Mouse (Mus musculus) liver, embryonic 15.5 days (tissue): Measurements from ENCODE around the gene Ndrg3. TPM values are rescaled to one million over a fixed set of nuclear protein-coding genes. Genes with fewer than 3 reads are reported as not detected.
"Not testable (repeated sequence)": the region's sequence is repeated elsewhere in the genome, so short reads cannot be mapped to it uniquely, and the experiment has no call there.

Experiments
- ATAC-seq: fragments of 200-750 bp; cut with Nextera tagmentation; 2 replicates; pipeline ENCODE4 v1.8.0; 2017; ENCODE audit warnings: moderate number of reproducible peaks, mild to moderate bottlenecking, moderate library complexity; ENCODE audit not compliant: insufficient read depth
- H3K27ac ChIP-seq: fragments of 300-500 bp; sonication (generic); replicated peaks from 2 replicates; pipeline ENCODE4 v1.5.1; 2015; ENCODE audit warnings: mild to moderate bottlenecking, inconsistent platforms
- H3K27me3 ChIP-seq: fragments of 300-500 bp; sonication (generic); 2 replicates; pipeline ENCODE4 v1.6.1; 2015; ENCODE audit warnings: mild to moderate bottlenecking, inconsistent platforms
- H3K36me3 ChIP-seq: fragments of 300-500 bp; sonication (generic); replicated peaks from 2 replicates; pipeline ENCODE4 v1.6.1; 2015; ENCODE audit warnings: moderate library complexity, mild to moderate bottlenecking, inconsistent platforms
- H3K4me1 ChIP-seq: fragments of 300-500 bp; sonication (generic); replicated peaks from 2 replicates; pipeline ENCODE4 v1.6.1; 2015; ENCODE audit warnings: inconsistent platforms
- H3K4me2 ChIP-seq: fragments of 300-500 bp; sonication (generic); 2 replicates; pipeline ENCODE4 v1.6.1; 2015; ENCODE audit warnings: moderate library complexity, mild to moderate bottlenecking, inconsistent platforms
- H3K4me3 ChIP-seq: fragments of 300-500 bp; sonication (generic); replicated peaks from 2 replicates; pipeline ENCODE4 v1.5.1; 2015; ENCODE audit warnings: mild to moderate bottlenecking, inconsistent platforms
- H3K9ac ChIP-seq: fragments of 300-500 bp; sonication (generic); 2 replicates; pipeline ENCODE4 v1.6.1; 2015; ENCODE audit warnings: moderate library complexity, mild to moderate bottlenecking, inconsistent platforms
- H3K9me3 ChIP-seq: fragments of 300-500 bp; sonication (generic); replicated peaks from 2 replicates; pipeline ENCODE4 v1.6.1; 2016; ENCODE audit warnings: inconsistent platforms
- WGBS: fragments of 180-500 bp; shearing (Covaris S2); methylation state at CpG from one replicate; pipeline ENCODE4 v1.1.7; 2015; ENCODE audit warnings: mixed read lengths; ENCODE audit not compliant: insufficient replicate concordance; 5-methylcytosine and 5-hydroxymethylcytosine counted together
- polyA plus RNA-seq: library from polyadenylated mRNA; unstranded; fragments of >200 nt; fragmentation: Nextera tagmentation; extraction: Ambion mirVana; gene quantifications from 2 replicates; pipeline ENCODE4 v1.2.1, GENCODE M21; 2015

Ndrg3 gene
- polyA plus RNA-seq, 1 experiment from 2014 or later: 32.9 TPM

GRCm38 (mm10) chr2:156919796-156920195 lies 72.1 kb downstream of the Ndrg3 start:
- no peaks in the 10 kb centered on the region for H3K36me3 ChIP-seq
- 37% methylated on average over 2 of the region's 2 CpGs for WGBS
- H3K4me3 ChIP-seq: no peak overlapping the region
- H3K4me2 ChIP-seq: no peak overlapping the region
- H3K9ac ChIP-seq: no peak overlapping the region
- no peaks in the 10 kb centered on the region for H3K9me3 ChIP-seq
- H3K4me1 ChIP-seq: peaks cover 34% of the 10 kb centered on the region
- ATAC-seq: no peak
- no peak overlapping the region for H3K27ac ChIP-seq
- peaks cover 11% of the 10 kb centered on the region; the same call in 1 of the 2 replicates for H3K27me3 ChIP-seq

GRCm38 (mm10) chr2:156919191-156919590 lies 72.7 kb downstream of the Ndrg3 start:
- H3K36me3 ChIP-seq, H3K4me3 ChIP-seq, H3K9ac ChIP-seq, H3K9me3 ChIP-seq, H3K27ac ChIP-seq, H3K4me2 ChIP-seq, ATAC-seq: not testable (repeated sequence)
- peaks cover 11% of the 10 kb centered on the region; the same call in 1 of the 2 replicates for H3K27me3 ChIP-seq
- H3K4me1 ChIP-seq: peaks cover 28% of the 10 kb centered on the region
- 57% methylated on average over 11 of the region's 11 CpGs for whole genome bisulfite sequencing

- H3K27ac ChIP-seq: no peak overlapping the region
- H3K9me3 ChIP-seq: no peaks in the 10 kb centered on the region
- H3K4me2 ChIP-seq: no peak overlapping the region
- no peak for ATAC-seq
- H3K4me3 ChIP-seq: no peak overlapping the region
- no peak overlapping the region for H3K9ac ChIP-seq
- no peaks in the 10 kb centered on the region for H3K36me3 ChIP-seq
- WGBS: 12% methylated on average over 4 of the region's 4 CpGs
- H3K27me3 ChIP-seq: peaks cover 11% of the 10 kb centered on the region; the same call in 1 of the 2 replicates
- peaks cover 23% of the 10 kb centered on the region for H3K4me1 ChIP-seq
These were observed 73.3 kb downstream of the Ndrg3 start for GRCm38 (mm10) chr2:156918562-156918961.

- WGBS: 76% methylated on average over 3 of the region's 3 CpGs
- peaks cover 11% of the 10 kb centered on the region; the same call in 1 of the 2 replicates for H3K27me3 ChIP-seq
- no peak overlapping the region for H3K4me3 ChIP-seq
- no peak overlapping the region for H3K27ac ChIP-seq
- no peaks in the 10 kb centered on the region for H3K36me3 ChIP-seq
- no peak for ATAC-seq
- H3K4me2 ChIP-seq: no peak overlapping the region
- peaks cover 13% of the 10 kb centered on the region for H3K4me1 ChIP-seq
- H3K9me3 ChIP-seq: no peaks in the 10 kb centered on the region
- H3K9ac ChIP-seq: no peak overlapping the region
These were observed 75.3 kb downstream of the Ndrg3 start for GRCm38 (mm10) chr2:156916419-156917125.

GRCm38 (mm10) chr2:156915559-156915958 lies 76.3 kb downstream of the Ndrg3 start:
- ATAC-seq: no peak
- no peaks in the 10 kb centered on the region for H3K36me3 ChIP-seq
- 50% methylated on average over 3 of the region's 3 CpGs for WGBS

GRCm38 (mm10) chr2:156913191-156913590 lies 78.7 kb downstream of the Ndrg3 start:
- Histone ChIP-seq H3K4me3 (no peak overlapping the region), H3K4me2 (no peak overlapping the region), H3K27ac (no peak overlapping the region), H3K36me3 (no peaks in the 10 kb centered on the region), H3K4me1 (peaks cover 6% of the 10 kb centered on the region; the same call in 1 of the 2 replicates), H3K9me3 (no peaks in the 10 kb centered on the region), H3K27me3 (peaks cover 8% of the 10 kb centered on the region; the same call in 1 of the 2 replicates), H3K9ac (no peak overlapping the region)
- ATAC-seq: no peak
- 62% methylated on average over 5 of the region's 5 CpGs for WGBS

More at GRCm38 (mm10) chr2:156915559-156915958, 76.3 kb downstream of the Ndrg3 start:
- Histone ChIP-seq H3K9ac (no peak overlapping the region), H3K27me3 (peaks cover 11% of the 10 kb centered on the region; the same call in 1 of the 2 replicates), H3K4me2 (no peak overlapping the region), H3K9me3 (no peaks in the 10 kb centered on the region), H3K4me3 (no peak overlapping the region), H3K4me1 (peaks cover 13% of the 10 kb centered on the region), H3K27ac (no peak overlapping the region)

- H3K4me3 ChIP-seq, H3K4me1 ChIP-seq, H3K9me3 ChIP-seq, H3K27ac ChIP-seq, ATAC-seq, H3K27me3 ChIP-seq, H3K36me3 ChIP-seq, H3K9ac ChIP-seq, H3K4me2 ChIP-seq: not testable (repeated sequence)
- whole genome bisulfite sequencing: 42% methylated on average over 4 of the region's 4 CpGs
These were observed 85.9 kb downstream of the Ndrg3 start for GRCm38 (mm10) chr2:156905931-156906330.

GRCm38 (mm10) chr2:156904976-156905717 lies 86.7 kb downstream of the Ndrg3 start:
- no peaks in the 10 kb centered on the region for H3K4me1 ChIP-seq
- no peak overlapping the region for H3K9ac ChIP-seq
- WGBS: 39% methylated on average over 6 of the region's 6 CpGs
- no peaks in the 10 kb centered on the region for H3K9me3 ChIP-seq
- no peak for ATAC-seq
- no peak overlapping the region for H3K27ac ChIP-seq
- H3K27me3 ChIP-seq: no peaks in the 10 kb centered on the region
- H3K36me3 ChIP-seq: no peaks in the 10 kb centered on the region
- H3K4me3 ChIP-seq: no peak overlapping the region
- no peak overlapping the region for H3K4me2 ChIP-seq

GRCm38 (mm10) chr2:156903367-156903766 lies 88.5 kb downstream of the Ndrg3 start:
- no peak overlapping the region for H3K27ac ChIP-seq
- peaks cover 13% of the 10 kb centered on the region for H3K4me1 ChIP-seq
- no peak overlapping the region for H3K9ac ChIP-seq
- WGBS: 26% methylated on average over 2 of the region's 2 CpGs
- no peaks in the 10 kb centered on the region for H3K9me3 ChIP-seq
- no peaks in the 10 kb centered on the region for H3K36me3 ChIP-seq
- no peak overlapping the region for H3K4me3 ChIP-seq
- no peak overlapping the region for H3K4me2 ChIP-seq
- ATAC-seq: no peak
- H3K27me3 ChIP-seq: no peaks in the 10 kb centered on the region

GRCm38 (mm10) chr2:156902411-156902810 lies 89.4 kb downstream of the Ndrg3 start:
- H3K27me3 ChIP-seq, H3K9me3 ChIP-seq, H3K36me3 ChIP-seq, H3K9ac ChIP-seq, H3K4me2 ChIP-seq, ATAC-seq, H3K27ac ChIP-seq, H3K4me3 ChIP-seq: not testable (repeated sequence)
- 69% methylated on average over 4 of the region's 4 CpGs for WGBS
- H3K4me1 ChIP-seq: peaks cover 22% of the 10 kb centered on the region

- Histone ChIP-seq H3K4me1 (peaks cover 26% of the 10 kb centered on the region), H3K9me3 (no peaks in the 10 kb centered on the region), H3K36me3 (no peaks in the 10 kb centered on the region), H3K27ac (no peak overlapping the region), H3K27me3 (no peaks in the 10 kb centered on the region), H3K4me2 (no peak overlapping the region), H3K9ac (no peak overlapping the region), H3K4me3 (no peak overlapping the region)
- no peak for ATAC-seq
- 49% methylated on average over 6 of the region's 6 CpGs for WGBS
These were observed 90.0 kb downstream of the Ndrg3 start for GRCm38 (mm10) chr2:156901883-156902282.
